Mouse (Mus musculus): ENCODE measurements around the gene Als2cl. TPM values are rescaled to one million over a fixed set of nuclear protein-coding genes. Genes with fewer than 3 reads are reported as not detected.

The Als2cl gene
- total RNA-seq, 2 experiments from 2014 or later = 0.08 to 0.44 TPM

Other genes starting within 250 kb of the Als2cl start
- 20.1 and 24.1 TPM in 2 replicates for gene Nbeal2, start 225.7 kb upstream of the Als2cl start, total RNA-seq (2015)
- 10.3 and 19.3 TPM in 2 replicates for gene Nbeal2, start 225.7 kb upstream of the Als2cl start, total RNA-seq (2017)
- gene Ccdc12, start 223.4 kb upstream of the Als2cl start, total RNA-seq (2015) = 98.7 and 112 TPM in 2 replicates
- 75.3 and 92.6 TPM in 2 replicates for gene Ccdc12, start 223.4 kb upstream of the Als2cl start, total RNA-seq (2017)
- gene Myl3, start 138.0 kb upstream of the Als2cl start, total RNA-seq (2015) = not detected in 2 replicates
- gene Myl3, start 138.0 kb upstream of the Als2cl start, total RNA-seq (2017) = not detected in 2 replicates
- 0.15 TPM in 1 of 2 replicates, not detected in the other for gene Pth1r, start 132.7 kb upstream of the Als2cl start, total RNA-seq (2015)
- gene Pth1r, start 132.7 kb upstream of the Als2cl start, total RNA-seq (2017) = 0.92 TPM in 1 of 2 replicates, not detected in the other
- not detected in 2 replicates for gene Prss42, start 81.7 kb upstream of the Als2cl start, total RNA-seq (2015)
- gene Prss42, start 81.7 kb upstream of the Als2cl start, total RNA-seq (2017) = not detected in 2 replicates
- not detected in 2 replicates for gene Prss44, start 65.9 kb upstream of the Als2cl start, total RNA-seq (2015)
- gene Prss44, start 65.9 kb upstream of the Als2cl start, total RNA-seq (2017) = not detected in 2 replicates
- not detected in 2 replicates for gene Prss43, start 53.2 kb upstream of the Als2cl start, total RNA-seq (2015)
- gene Prss43, start 53.2 kb upstream of the Als2cl start, total RNA-seq (2017) = not detected in 2 replicates
- not detected in 2 replicates for gene Prss45, start 45.3 kb upstream of the Als2cl start, total RNA-seq (2015)
- not detected in 2 replicates for gene Prss45, start 45.3 kb upstream of the Als2cl start, total RNA-seq (2017)
- gene Prss46, start 35.4 kb upstream of the Als2cl start, total RNA-seq (2015) = not detected in 2 replicates
- gene Prss46, start 35.4 kb upstream of the Als2cl start, total RNA-seq (2017) = not detected in 2 replicates
- 2.3 and 10.4 TPM in 2 replicates for gene Prss50, start 21.9 kb upstream of the Als2cl start, total RNA-seq (2015)
- gene Prss50, start 21.9 kb upstream of the Als2cl start, total RNA-seq (2017) = 1.4 and 1.6 TPM in 2 replicates
- gene Tmie, start 243 bp downstream of the Als2cl start, total RNA-seq (2015) = not detected in 2 replicates
- gene Tmie, start 243 bp downstream of the Als2cl start, total RNA-seq (2017) = not detected in 2 replicates
- gene Fam240a, start 37.0 kb downstream of the Als2cl start, total RNA-seq (2015) = not detected in 2 replicates
- not detected in 2 replicates for gene Fam240a, start 37.0 kb downstream of the Als2cl start, total RNA-seq (2017)
- not detected in 2 replicates for gene Tdgf1, start 66.3 kb downstream of the Als2cl start, total RNA-seq (2015)
- not detected in 2 replicates for gene Tdgf1, start 66.3 kb downstream of the Als2cl start, total RNA-seq (2017)
- 0.35 TPM in 1 of 2 replicates, not detected in the other for gene Lrrc2, start 71.7 kb downstream of the Als2cl start, total RNA-seq (2015)
- gene Lrrc2, start 71.7 kb downstream of the Als2cl start, total RNA-seq (2017) = not detected in 2 replicates
- not detected in 2 replicates for gene Rtp3, start 110.7 kb downstream of the Als2cl start, total RNA-seq (2015)
- gene Rtp3, start 110.7 kb downstream of the Als2cl start, total RNA-seq (2017) = not detected in 2 replicates
- 147 and 161 TPM in 2 replicates for gene Ltf, start 139.4 kb downstream of the Als2cl start, total RNA-seq (2015)
- gene Ltf, start 139.4 kb downstream of the Als2cl start, total RNA-seq (2017) = 168 and 196 TPM in 2 replicates
- gene Ccrl2, start 177.6 kb downstream of the Als2cl start, total RNA-seq (2015) = 2.9 and 4.1 TPM in 2 replicates
- 3.9 and 8.9 TPM in 2 replicates for gene Ccrl2, start 177.6 kb downstream of the Als2cl start, total RNA-seq (2017)
- 43.9 and 48.3 TPM in 2 replicates for gene Lrrfip2, start 237.7 kb downstream of the Als2cl start, total RNA-seq (2015)
- gene Lrrfip2, start 237.7 kb downstream of the Als2cl start, total RNA-seq (2017) = 66.8 and 74.0 TPM in 2 replicates